Mouse (Mus musculus) neural tube, embryonic 10.5 days (tissue): Measurements from ENCODE around the gene Tmco2.
"Not testable (repeated sequence)": the region's sequence is repeated elsewhere in the genome, so short reads cannot be mapped to it uniquely, and the experiment has no call there.

Experiments used
- DNase-seq: peaks from one replicate; pipeline ENCODE4 v3.0.0-alpha.2; 2017; ENCODE audit warnings: low spot score; ENCODE audit errors: extremely low spot score

Gene Tmco2

GRCm38 (mm10) chr4:121109126-121109525 is at the start of gene Tmco2:
Tmco2 (minus strand) TSS chr4:121109226.
- DNase-seq: no peak

DNA sequence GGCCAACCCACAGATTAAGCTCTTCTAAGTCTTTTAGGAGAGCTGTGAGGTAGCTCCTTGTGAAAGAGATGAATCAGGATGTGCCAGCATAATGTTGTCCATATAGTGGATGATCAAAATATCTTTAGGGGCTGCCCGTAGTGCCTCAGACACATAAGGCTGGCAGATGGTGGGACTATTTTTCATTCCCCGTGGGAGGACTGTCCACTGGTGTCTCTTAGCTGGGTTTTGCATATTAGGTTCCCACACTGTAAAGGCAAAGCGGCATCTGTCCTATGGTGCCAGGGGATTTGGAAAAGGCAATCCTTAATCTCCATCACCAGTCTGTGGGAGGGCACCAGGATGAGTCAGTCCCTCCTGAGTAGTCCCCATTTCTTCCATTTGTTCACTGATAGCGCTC is 5.7 kb downstream of the Tmco2 start:
- DNase-seq: no peak

DNA sequence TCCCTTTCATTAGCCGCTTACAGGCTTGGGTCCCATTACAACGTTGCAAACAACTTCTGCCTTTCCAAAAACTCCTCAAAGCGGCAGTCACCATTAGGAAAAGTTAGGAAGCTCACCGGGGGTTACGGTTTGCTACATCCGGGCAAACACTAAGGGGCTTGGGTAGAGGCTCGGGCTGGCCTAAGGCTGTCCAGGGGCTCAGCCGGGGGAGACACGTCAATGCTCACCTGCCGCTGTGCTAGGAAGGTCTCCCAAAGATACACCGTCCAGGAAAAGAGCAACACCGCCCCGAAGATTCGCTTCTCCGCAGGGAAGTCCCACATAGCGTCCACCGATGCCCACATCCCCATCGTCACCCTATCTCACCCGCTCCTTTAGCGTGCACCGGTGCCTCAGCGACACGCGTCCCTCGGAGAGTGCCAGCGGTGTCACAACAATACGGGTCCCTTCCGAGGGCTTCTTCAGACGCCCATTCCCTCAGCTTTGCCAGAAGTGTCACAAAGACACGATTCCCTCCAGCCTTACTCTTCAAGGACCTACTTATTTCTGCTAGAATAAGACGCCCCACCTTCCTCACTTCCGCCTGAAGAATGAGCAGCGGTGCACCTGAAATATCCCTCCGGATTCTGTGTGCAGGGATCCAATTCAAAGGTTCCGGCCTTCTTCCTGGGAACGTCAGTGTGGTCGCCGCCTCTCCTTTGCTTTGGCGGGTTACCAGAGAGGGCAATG is 11.2 kb downstream of the Tmco2 start, which contains the start of gene Zmpste24:
Gene Zmpste24, minus strand, starts transcription at position 592 of the 729 bp plus-strand sequence.
- DNase-seq: peak; percentile 92

GRCm38 (mm10) chr4:121090211-121090610 is 18.8 kb downstream of the Tmco2 start:
- DNase-seq: no peak

DNA sequence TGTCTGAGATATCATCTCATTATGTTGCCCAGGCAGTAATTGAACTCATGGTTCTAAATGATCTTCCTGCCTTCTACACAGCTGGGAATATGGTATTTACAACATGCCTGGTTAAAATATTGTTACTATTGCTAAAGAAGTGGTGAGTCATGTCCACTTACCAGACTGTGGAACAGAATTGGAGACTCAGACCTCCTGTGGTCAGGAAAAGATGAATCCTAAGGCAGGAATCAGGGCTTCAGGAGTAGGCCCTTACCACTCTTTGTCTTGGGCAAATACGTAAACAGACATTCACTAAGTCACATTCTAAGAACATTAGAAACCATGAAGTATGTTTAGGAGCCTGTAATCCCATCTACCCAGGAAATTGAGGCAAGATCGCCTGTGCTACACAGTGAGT is 20.3 kb downstream of the Tmco2 start:
- DNase-seq: no peak

DNA sequence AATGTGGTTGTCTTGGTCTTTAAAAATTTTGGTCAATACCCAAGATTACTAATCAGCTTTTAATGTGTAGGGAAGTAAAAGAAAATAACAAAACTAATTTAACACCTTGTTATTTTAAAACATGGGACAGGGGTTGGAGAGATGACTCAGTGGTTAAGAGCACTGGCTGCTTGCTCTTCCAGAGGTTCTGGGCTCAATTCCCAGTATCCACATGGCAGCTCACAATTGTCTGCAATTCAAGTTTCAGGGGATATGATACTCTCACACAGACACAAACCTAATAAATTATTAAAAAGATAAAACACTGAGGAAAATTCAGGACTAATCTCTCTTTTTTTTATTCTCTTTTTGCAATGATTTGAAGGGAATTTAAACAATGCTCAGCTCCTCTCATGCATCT is 24.5 kb downstream of the Tmco2 start:
- DNase-seq: no peak

GRCm38 (mm10) chr4:121080395-121080794 is 28.6 kb downstream of the Tmco2 start:
- no peak for DNase-seq

GRCm38 (mm10) chr4:121077915-121078646 is 30.9 kb downstream of the Tmco2 start:
- DNase-seq: no peak

DNA sequence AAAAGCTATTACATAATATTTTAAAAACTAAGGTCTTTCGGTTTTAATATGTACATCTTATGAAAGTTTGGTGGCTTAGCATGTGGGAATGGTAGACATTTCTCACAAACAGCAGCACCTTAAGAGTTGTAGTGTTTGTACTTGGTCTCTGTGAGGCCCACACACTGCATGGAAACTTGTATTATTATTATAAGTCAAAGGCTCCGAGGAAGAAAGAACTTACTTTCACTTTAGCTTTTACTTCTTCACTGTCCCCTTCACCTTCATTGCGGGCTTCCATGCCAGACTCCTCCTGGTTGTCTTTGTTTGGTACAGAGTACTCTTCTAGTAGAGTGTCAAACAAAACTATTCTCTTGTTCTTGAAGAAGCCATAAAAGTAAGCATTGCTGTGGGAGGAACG is 34.8 kb downstream of the Tmco2 start:
- no peak for DNase-seq

DNA sequence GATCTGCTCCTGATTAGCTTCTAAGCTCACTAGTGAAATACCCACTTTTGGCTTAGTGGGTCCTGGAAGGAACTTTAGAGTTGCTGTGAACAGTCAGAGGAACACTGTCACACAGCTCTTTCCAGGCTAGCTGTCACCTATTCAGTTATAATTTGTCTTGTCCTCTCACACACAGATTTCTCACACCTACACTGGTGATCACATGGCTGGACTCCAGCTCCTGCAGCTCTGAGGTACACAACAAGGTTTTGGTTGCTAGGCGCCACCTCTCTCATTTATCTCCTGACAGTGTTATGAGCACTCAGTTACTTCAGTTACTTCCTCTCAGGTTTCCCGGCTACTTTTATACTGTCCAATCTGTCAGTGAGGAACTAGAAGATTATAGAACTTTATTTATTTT is 43.7 kb downstream of the Tmco2 start:
- DNase-seq: no peak

DNA sequence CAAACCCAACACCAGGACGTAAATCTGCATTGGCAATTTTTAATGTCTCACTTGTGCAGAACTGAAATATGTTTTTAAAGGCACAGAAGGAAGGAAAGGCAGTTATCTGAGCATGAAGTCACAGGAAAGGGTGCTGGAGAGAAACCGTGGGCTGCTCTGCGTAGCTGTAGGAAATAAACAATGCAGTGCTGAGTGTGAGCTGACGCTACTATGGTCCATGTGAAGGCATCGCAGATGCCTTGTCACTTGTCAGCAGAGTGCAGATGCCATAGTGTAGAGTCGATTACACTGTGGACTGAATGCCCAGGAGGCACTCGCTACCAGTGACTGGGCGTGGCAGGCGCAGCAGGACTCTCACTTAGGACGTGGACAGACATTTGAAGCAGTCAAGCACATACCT is 49.8 kb downstream of the Tmco2 start:
- DNase-seq: not testable (repeated sequence)

- DNase-seq: no peak
Observed at GRCm38 (mm10) chr4:121057032-121057431, 52.0 kb downstream of the Tmco2 start.

DNA sequence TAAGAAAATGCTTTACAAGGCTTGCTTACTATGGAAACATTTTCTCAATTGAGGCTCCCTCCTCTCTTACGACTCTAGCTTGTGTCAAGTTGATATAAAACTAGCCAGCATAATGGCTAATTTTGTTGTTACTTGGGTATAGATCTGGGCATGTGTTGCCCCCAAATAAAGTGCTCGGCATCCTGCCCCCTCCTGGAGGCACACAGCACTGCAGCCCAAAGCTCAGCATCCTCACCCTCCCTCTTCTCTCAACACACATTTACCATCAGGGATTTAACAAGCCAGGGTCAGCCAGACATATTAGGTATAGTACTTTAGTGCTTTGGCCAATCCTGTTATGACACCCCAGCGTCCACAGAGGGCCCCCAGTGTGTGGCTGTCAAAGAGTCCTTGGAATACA is 52.7 kb downstream of the Tmco2 start:
- no peak for DNase-seq
